Mouse (Mus musculus): Measurements from ENCODE around the gene Ptpra. TPM values are rescaled to one million over a fixed set of nuclear protein-coding genes. Genes with fewer than 3 reads are reported as not detected.

The Ptpra gene
- polyA plus RNA-seq, 1 experiment: 77.6 TPM

DNA sequence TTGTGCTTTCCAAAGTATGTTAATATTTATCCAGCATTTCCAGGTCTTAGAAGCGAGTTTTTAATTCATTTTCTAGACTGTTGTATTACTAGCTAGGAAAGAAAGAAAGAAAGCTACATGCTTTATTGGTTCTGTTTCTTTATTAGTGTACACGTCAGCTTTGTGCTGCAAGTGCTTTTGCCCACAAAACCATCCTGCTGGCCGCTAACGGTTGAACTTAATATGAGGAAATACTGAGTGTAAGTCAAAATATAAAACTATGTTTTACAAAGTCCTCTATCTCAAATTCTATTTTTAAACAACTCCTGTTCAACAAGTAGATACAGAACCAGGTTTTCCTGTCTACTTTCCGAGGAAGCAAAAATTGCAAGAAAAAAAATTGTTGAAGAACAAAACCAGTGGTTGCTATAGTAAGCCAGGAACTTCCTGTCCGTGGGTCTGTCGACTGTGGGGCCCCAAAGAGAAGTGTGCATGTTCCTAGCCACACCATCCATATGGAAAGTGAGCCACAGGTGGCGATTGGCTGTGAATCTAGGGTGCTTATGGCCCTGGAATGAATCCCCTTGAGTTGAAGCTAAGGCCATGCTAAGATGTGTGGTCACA, 22.9 kb downstream of the Ptpra start:
- H3K27ac ChIP-seq (ENCODE audit: insufficient read depth, low read length): no peak overlapping the region
- no peak overlapping the region for H3K4me3 ChIP-seq (ENCODE audit: low read depth, low read length)
- H3K36me3 ChIP-seq (ENCODE audit: control insufficient read depth, insufficient read depth, low read length, poor library complexity, severe bottlenecking): no peaks in the 10 kb centered on the region
- no peak overlapping the region for H3K9ac ChIP-seq (ENCODE audit: low read depth, poor library complexity, severe bottlenecking)
- TF ChIP-seq CTCF (IDR thresholded peaks at IDR 0.05; ENCODE audit: low read depth, low read length) (no peak), POLR2A (IDR thresholded peaks at IDR 0.05; ENCODE audit: insufficient read depth, low read length) (no peak), EP300 (IDR thresholded peaks at IDR 0.05; ENCODE audit: insufficient read depth, low read depth, low read length) (no peak)
- H3K4me1 ChIP-seq (ENCODE audit: control insufficient read depth, insufficient read depth, low read length): no peaks in the 10 kb centered on the region
- H3K27me3 ChIP-seq (ENCODE audit: control insufficient read depth, insufficient read depth, low read length, poor library complexity, severe bottlenecking): no peaks in the 10 kb centered on the region
- no peaks in the 10 kb centered on the region for H3K9me3 ChIP-seq (replicated peaks; ENCODE audit: control insufficient read depth, insufficient read depth, low read length, poor library complexity, severe bottlenecking)

- Histone ChIP-seq H3K4me3 (ENCODE audit: low read depth, low read length) (no peak overlapping the region), H3K9ac (ENCODE audit: low read depth, poor library complexity, severe bottlenecking) (no peak overlapping the region), H3K27ac (ENCODE audit: insufficient read depth, low read length) (no peak overlapping the region), H3K27me3 (ENCODE audit: control insufficient read depth, insufficient read depth, low read length, poor library complexity, severe bottlenecking) (no peaks in the 10 kb centered on the region), H3K36me3 (ENCODE audit: control insufficient read depth, insufficient read depth, low read length, poor library complexity, severe bottlenecking) (no peaks in the 10 kb centered on the region), H3K9me3 (replicated peaks; ENCODE audit: control insufficient read depth, insufficient read depth, low read length, poor library complexity, severe bottlenecking) (no peaks in the 10 kb centered on the region), H3K4me1 (ENCODE audit: control insufficient read depth, insufficient read depth, low read length) (no peaks in the 10 kb centered on the region)
- no peak for TF ChIP-seq EP300 (IDR thresholded peaks at IDR 0.05; ENCODE audit: insufficient read depth, low read depth, low read length)
- no peak for TF ChIP-seq POLR2A (IDR thresholded peaks at IDR 0.05; ENCODE audit: insufficient read depth, low read length)
- TF ChIP-seq CTCF (IDR thresholded peaks at IDR 0.05; ENCODE audit: low read depth, low read length): no peak
These were observed 25.7 kb downstream of the Ptpra start for GRCm38 (mm10) chr2:130475764-130476163.

GRCm38 (mm10) chr2:130476666-130477297, 26.7 kb downstream of the Ptpra start:
- Histone ChIP-seq H3K36me3 (ENCODE audit: control insufficient read depth, insufficient read depth, low read length, poor library complexity, severe bottlenecking) (no peaks in the 10 kb centered on the region), H3K4me3 (ENCODE audit: low read depth, low read length) (no peak overlapping the region), H3K27me3 (ENCODE audit: control insufficient read depth, insufficient read depth, low read length, poor library complexity, severe bottlenecking) (no peaks in the 10 kb centered on the region), H3K9me3 (replicated peaks; ENCODE audit: control insufficient read depth, insufficient read depth, low read length, poor library complexity, severe bottlenecking) (no peaks in the 10 kb centered on the region), H3K9ac (ENCODE audit: low read depth, poor library complexity, severe bottlenecking) (no peak overlapping the region), H3K4me1 (ENCODE audit: control insufficient read depth, insufficient read depth, low read length) (no peaks in the 10 kb centered on the region), H3K27ac (ENCODE audit: insufficient read depth, low read length) (no peak overlapping the region)
- TF ChIP-seq CTCF (IDR thresholded peaks at IDR 0.05; ENCODE audit: low read depth, low read length): no peak
- TF ChIP-seq POLR2A (IDR thresholded peaks at IDR 0.05; ENCODE audit: insufficient read depth, low read length): no peak
- no peak for TF ChIP-seq EP300 (IDR thresholded peaks at IDR 0.05; ENCODE audit: insufficient read depth, low read depth, low read length)

GRCm38 (mm10) chr2:130482177-130482576, 32.1 kb downstream of the Ptpra start:
- Histone ChIP-seq H3K27me3 (ENCODE audit: control insufficient read depth, insufficient read depth, low read length, poor library complexity, severe bottlenecking) (no peaks in the 10 kb centered on the region), H3K4me3 (ENCODE audit: low read depth, low read length) (no peak overlapping the region), H3K9ac (ENCODE audit: low read depth, poor library complexity, severe bottlenecking) (no peak overlapping the region), H3K9me3 (replicated peaks; ENCODE audit: control insufficient read depth, insufficient read depth, low read length, poor library complexity, severe bottlenecking) (no peaks in the 10 kb centered on the region), H3K27ac (ENCODE audit: insufficient read depth, low read length) (no peak overlapping the region), H3K36me3 (ENCODE audit: control insufficient read depth, insufficient read depth, low read length, poor library complexity, severe bottlenecking) (no peaks in the 10 kb centered on the region), H3K4me1 (ENCODE audit: control insufficient read depth, insufficient read depth, low read length) (no peaks in the 10 kb centered on the region)
- TF ChIP-seq EP300 (IDR thresholded peaks at IDR 0.05; ENCODE audit: insufficient read depth, low read depth, low read length) (no peak), POLR2A (IDR thresholded peaks at IDR 0.05; ENCODE audit: insufficient read depth, low read length) (no peak), CTCF (IDR thresholded peaks at IDR 0.05; ENCODE audit: low read depth, low read length) (no peak)

DNA sequence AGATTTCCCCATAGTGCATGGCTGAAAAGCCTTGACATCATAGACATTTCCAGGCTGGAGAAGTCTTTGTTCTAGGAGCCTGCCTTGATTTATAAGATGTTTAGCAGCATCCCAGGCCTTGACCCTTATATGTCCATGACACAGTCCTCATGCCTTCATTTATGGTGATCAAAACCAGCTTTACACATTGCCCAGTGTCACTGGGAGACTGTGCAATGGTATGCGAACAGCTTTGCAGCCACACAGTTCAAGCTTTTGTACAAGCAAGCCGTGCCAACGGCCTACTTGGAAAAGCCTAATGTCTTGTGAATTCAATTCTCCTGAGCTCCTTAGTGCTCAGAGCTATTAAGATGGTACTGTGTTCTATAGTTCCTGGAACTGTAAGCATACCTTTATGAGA, 32.6 kb downstream of the Ptpra start:
- no peak overlapping the region for H3K27ac ChIP-seq (ENCODE audit: insufficient read depth, low read length)
- TF ChIP-seq CTCF (IDR thresholded peaks at IDR 0.05; ENCODE audit: low read depth, low read length) (no peak), EP300 (IDR thresholded peaks at IDR 0.05; ENCODE audit: insufficient read depth, low read depth, low read length) (no peak), POLR2A (IDR thresholded peaks at IDR 0.05; ENCODE audit: insufficient read depth, low read length) (no peak)
- H3K4me3 ChIP-seq (ENCODE audit: low read depth, low read length): no peak overlapping the region
- H3K9ac ChIP-seq (ENCODE audit: low read depth, poor library complexity, severe bottlenecking): no peak overlapping the region
- H3K36me3 ChIP-seq (ENCODE audit: control insufficient read depth, insufficient read depth, low read length, poor library complexity, severe bottlenecking): no peaks in the 10 kb centered on the region
- H3K4me1 ChIP-seq (ENCODE audit: control insufficient read depth, insufficient read depth, low read length): no peaks in the 10 kb centered on the region
- no peaks in the 10 kb centered on the region for H3K9me3 ChIP-seq (replicated peaks; ENCODE audit: control insufficient read depth, insufficient read depth, low read length, poor library complexity, severe bottlenecking)
- no peaks in the 10 kb centered on the region for H3K27me3 ChIP-seq (ENCODE audit: control insufficient read depth, insufficient read depth, low read length, poor library complexity, severe bottlenecking)

GRCm38 (mm10) chr2:130484206-130484605, 34.1 kb downstream of the Ptpra start:
- Histone ChIP-seq H3K4me3 (ENCODE audit: low read depth, low read length) (no peak overlapping the region), H3K9ac (ENCODE audit: low read depth, poor library complexity, severe bottlenecking) (no peak overlapping the region), H3K36me3 (ENCODE audit: control insufficient read depth, insufficient read depth, low read length, poor library complexity, severe bottlenecking) (no peaks in the 10 kb centered on the region), H3K27ac (ENCODE audit: insufficient read depth, low read length) (no peak overlapping the region), H3K9me3 (replicated peaks; ENCODE audit: control insufficient read depth, insufficient read depth, low read length, poor library complexity, severe bottlenecking) (no peaks in the 10 kb centered on the region), H3K27me3 (ENCODE audit: control insufficient read depth, insufficient read depth, low read length, poor library complexity, severe bottlenecking) (no peaks in the 10 kb centered on the region), H3K4me1 (ENCODE audit: control insufficient read depth, insufficient read depth, low read length) (no peaks in the 10 kb centered on the region)
- TF ChIP-seq CTCF (IDR thresholded peaks at IDR 0.05; ENCODE audit: low read depth, low read length): no peak
- no peak for TF ChIP-seq POLR2A (IDR thresholded peaks at IDR 0.05; ENCODE audit: insufficient read depth, low read length)
- no peak for TF ChIP-seq EP300 (IDR thresholded peaks at IDR 0.05; ENCODE audit: insufficient read depth, low read depth, low read length)

Data from ES-Bruce4 (cell line).